Mouse (Mus musculus) ES-Bruce4 (cell line): ENCODE measurements around the gene Cutc. TPM values are rescaled to one million over a fixed set of nuclear protein-coding genes. Genes with fewer than 3 reads are reported as not detected.
A peak's percentile ranks its signal among the peaks of the same experiment; 100 is the strongest.

Experiments
- H3K27ac ChIP-seq: 2 replicates; pipeline ENCODE4 v1.5.1; 2012; ENCODE audit warnings: low read length, inconsistent platforms; ENCODE audit not compliant: insufficient read depth
- H3K27me3 ChIP-seq: 2 replicates; pipeline ENCODE4 v1.6.1; 2012; ENCODE audit warnings: mild to moderate bottlenecking, low read length, inconsistent platforms; ENCODE audit not compliant: control insufficient read depth, poor library complexity, insufficient read depth, severe bottlenecking
- H3K36me3 ChIP-seq: 2 replicates; pipeline ENCODE4 v1.6.1; 2012; ENCODE audit warnings: inconsistent platforms, mild to moderate bottlenecking, low read length, moderate library complexity; ENCODE audit not compliant: control insufficient read depth, poor library complexity, insufficient read depth, severe bottlenecking
- H3K4me1 ChIP-seq: one replicate; pipeline ENCODE4 v1.8.1; 2011; ENCODE audit warnings: low read length; ENCODE audit not compliant: control insufficient read depth, insufficient read depth
- H3K4me3 ChIP-seq: 2 replicates; pipeline ENCODE4 v1.5.1; 2011; ENCODE audit warnings: low read depth, mild to moderate bottlenecking, low read length
- H3K9ac ChIP-seq: 2 replicates; pipeline ENCODE4 v1.6.1; 2012; ENCODE audit warnings: low read depth, mild to moderate bottlenecking, inconsistent platforms; ENCODE audit not compliant: poor library complexity, severe bottlenecking
- H3K9me3 ChIP-seq: replicated peaks from 2 replicates; pipeline ENCODE4 v1.6.1; 2012; ENCODE audit warnings: mild to moderate bottlenecking, low read length, inconsistent platforms; ENCODE audit not compliant: control insufficient read depth, poor library complexity, insufficient read depth, severe bottlenecking
- CTCF ChIP-seq: IDR thresholded peaks from one replicate; pipeline ENCODE4 v1.8.1; 2011; ENCODE audit warnings: low read depth, low read length
- EP300 ChIP-seq: IDR thresholded peaks from 2 replicates; pipeline ENCODE4 v1.6.1; 2011; ENCODE audit warnings: low read depth, low read length; ENCODE audit not compliant: insufficient read depth
- POLR2A ChIP-seq: IDR thresholded peaks from one replicate; pipeline ENCODE4 v1.8.1; 2011; ENCODE audit warnings: low read length; ENCODE audit not compliant: insufficient read depth
- polyA plus RNA-seq: library from polyadenylated mRNA; stranded (reverse); fragments of >200 nt; gene quantifications from 2 replicates; pipeline ENCODE4 v1.2.4, GENCODE M21; 2011; ENCODE audit warnings: low read depth; ENCODE audit not compliant: missing spikeins, insufficient read depth, insufficient read length

Gene Cutc
- polyA plus RNA-seq, 1 experiment, result 8.0 TPM

GRCm38 (mm10) chr19:43724821-43725220 is 28.0 kb upstream of the Cutc start:
- H3K36me3 ChIP-seq, result no peaks in the 10 kb centered on the region
- no peak overlapping the region for H3K9ac ChIP-seq
- TF ChIP-seq POLR2A (no peak), EP300 (no peak), CTCF (no peak)
- no peaks in the 10 kb centered on the region for H3K4me1 ChIP-seq
- no peak overlapping the region for H3K27ac ChIP-seq
- H3K9me3 ChIP-seq, result no peaks in the 10 kb centered on the region
- H3K4me3 ChIP-seq, result no peak overlapping the region
- H3K27me3 ChIP-seq, result no peaks in the 10 kb centered on the region

GRCm38 (mm10) chr19:43726510-43727146 is 26.2 kb upstream of the Cutc start:
- H3K9ac ChIP-seq, result no peak overlapping the region
- H3K4me1 ChIP-seq, result no peaks in the 10 kb centered on the region
- no peaks in the 10 kb centered on the region for H3K27me3 ChIP-seq
- no peaks in the 10 kb centered on the region for H3K9me3 ChIP-seq
- no peak overlapping the region for H3K27ac ChIP-seq
- no peaks in the 10 kb centered on the region for H3K36me3 ChIP-seq
- no peak overlapping the region for H3K4me3 ChIP-seq
- TF ChIP-seq CTCF, result no peak
- TF ChIP-seq POLR2A, result no peak
- no peak for TF ChIP-seq EP300

- H3K36me3 ChIP-seq, result no peaks in the 10 kb centered on the region
- H3K27ac ChIP-seq, result 0 out of 2 replicates have a peak overlapping the region, but pooled peaks have one; percentile 26
- H3K4me1 ChIP-seq, result peaks cover 4% of the 10 kb centered on the region
- H3K9ac ChIP-seq, result 0 out of 2 replicates have a peak overlapping the region, but pooled peaks have one; percentile 2
- no peaks in the 10 kb centered on the region for H3K9me3 ChIP-seq
- no peaks in the 10 kb centered on the region for H3K27me3 ChIP-seq
- no peak for TF ChIP-seq CTCF
- TF ChIP-seq EP300, result no peak
- no peak for TF ChIP-seq POLR2A
- H3K4me3 ChIP-seq, result peak overlapping the region; percentile 22
Measured at GRCm38 (mm10) chr19:43729296-43730036, 23.3 kb upstream of the Cutc start.

GRCm38 (mm10) chr19:43730037-43730428 is 22.8 kb upstream of the Cutc start:
- H3K27ac ChIP-seq, result 0 out of 2 replicates have a peak overlapping the region, but pooled peaks have one; percentile 26
- 0 out of 2 replicates have a peak overlapping the region, but pooled peaks have one; percentile 2 for H3K9ac ChIP-seq

GRCm38 (mm10) chr19:43731157-43731556 is 21.6 kb upstream of the Cutc start:
- Histone ChIP-seq H3K4me1 (peaks cover 7% of the 10 kb centered on the region), H3K27me3 (no peaks in the 10 kb centered on the region), H3K27ac (no peak overlapping the region), H3K9ac (no peak overlapping the region), H3K4me3 (no peak overlapping the region), H3K36me3 (peaks cover 3% of the 10 kb centered on the region), H3K9me3 (no peaks in the 10 kb centered on the region)
- TF ChIP-seq POLR2A, result no peak
- TF ChIP-seq EP300, result no peak
- TF ChIP-seq CTCF, result no peak

More at GRCm38 (mm10) chr19:43730037-43730428, 22.8 kb upstream of the Cutc start:
- peak overlapping the region; percentile 22 for H3K4me3 ChIP-seq
- H3K4me1 ChIP-seq, result peaks cover 7% of the 10 kb centered on the region
- no peaks in the 10 kb centered on the region for H3K36me3 ChIP-seq
- H3K27me3 ChIP-seq, result no peaks in the 10 kb centered on the region
- no peak for TF ChIP-seq POLR2A
- no peak for TF ChIP-seq EP300
- TF ChIP-seq CTCF, result no peak
- no peaks in the 10 kb centered on the region for H3K9me3 ChIP-seq

- Histone ChIP-seq H3K4me3 (no peak overlapping the region), H3K27ac (no peak overlapping the region), H3K9me3 (no peaks in the 10 kb centered on the region), H3K9ac (no peak overlapping the region), H3K4me1 (peaks cover 7% of the 10 kb centered on the region), H3K36me3 (peaks cover 18% of the 10 kb centered on the region), H3K27me3 (no peaks in the 10 kb centered on the region)
- TF ChIP-seq POLR2A, result no peak
Measured at GRCm38 (mm10) chr19:43738409-43738808, 14.4 kb upstream of the Cutc start.
